Mouse (Mus musculus) layer of hippocampus, postnatal 10 days (tissue): ENCODE data around the gene Zfp775. TPM values are rescaled to one million over a fixed set of nuclear protein-coding genes. Genes with fewer than 3 reads are reported as not detected.
A peak's percentile ranks its signal among the peaks of the same experiment; 100 is the strongest.

Source experiments
- DNase-seq, 2 experiments: peaks; one replicate each; pipeline ENCODE4 v3.0.0; 2021; ENCODE audit warnings: low spot score in 2 of 2
- total RNA-seq, 2 experiments: library from RNA; stranded (reverse); gene quantifications; 2 replicates each; pipeline ENCODE4 v1.2.3; 2021

The Zfp775 gene
- total RNA-seq, 2 experiments from 2014 or later: 5.6 to 6.6 TPM

GRCm38 (mm10) chr6:48627511-48627924 is 25.7 kb downstream of the Zfp775 start:
- no peak for DNase-seq

- DNase-seq: no peak
Measured at GRCm38 (mm10) chr6:48628377-48628776, 26.5 kb downstream of the Zfp775 start.

- DNase-seq: peak; percentile 44 to 63
Measured at GRCm38 (mm10) chr6:48628808-48629660, 27.2 kb downstream of the Zfp775 start.

GRCm38 (mm10) chr6:48629661-48630034 is 27.8 kb downstream of the Zfp775 start:
- no peak for DNase-seq

- no peak for DNase-seq
Measured at GRCm38 (mm10) chr6:48630831-48631230, 29.0 kb downstream of the Zfp775 start.

- no peak for DNase-seq
Measured at GRCm38 (mm10) chr6:48635105-48635504, 33.2 kb downstream of the Zfp775 start.

- no peak for DNase-seq
Measured at GRCm38 (mm10) chr6:48636515-48636914, 34.7 kb downstream of the Zfp775 start.

GRCm38 (mm10) chr6:48637811-48638500 is 36.1 kb downstream of the Zfp775 start:
- no peak for DNase-seq

- DNase-seq: no peak
Measured at GRCm38 (mm10) chr6:48638553-48638952, 36.7 kb downstream of the Zfp775 start.

GRCm38 (mm10) chr6:48641391-48641790 is 39.5 kb downstream of the Zfp775 start:
- DNase-seq: no peak

- DNase-seq: peak in 1 of 2 experiments; percentile 43
Measured at GRCm38 (mm10) chr6:48642764-48643292, 41.0 kb downstream of the Zfp775 start.

- DNase-seq: peak; percentile 73 to 79
Measured at GRCm38 (mm10) chr6:48645660-48646308, 43.9 kb downstream of the Zfp775 start.

GRCm38 (mm10) chr6:48646309-48646690 is 44.4 kb downstream of the Zfp775 start:
- DNase-seq: no peak

GRCm38 (mm10) chr6:48646995-48647394 is 45.1 kb downstream of the Zfp775 start, which contains the start of gene Gimap8:
Gene Gimap8, plus strand, starts transcription at chr6:48647234.
- peak in 1 of 2 experiments; percentile 45 for DNase-seq

- no peak for DNase-seq
Measured at GRCm38 (mm10) chr6:48647611-48648010, 45.7 kb downstream of the Zfp775 start.

GRCm38 (mm10) chr6:48648779-48649178 is 46.9 kb downstream of the Zfp775 start:
- DNase-seq: no peak

- DNase-seq: no peak
Measured at GRCm38 (mm10) chr6:48650041-48650440, 48.2 kb downstream of the Zfp775 start.

- no peak for DNase-seq
Measured at GRCm38 (mm10) chr6:48658721-48659120, 56.9 kb downstream of the Zfp775 start.

GRCm38 (mm10) chr6:48664750-48665149 is 62.9 kb downstream of the Zfp775 start:
- DNase-seq: no peak

- no peak for DNase-seq
Measured at GRCm38 (mm10) chr6:48665471-48665870, 63.6 kb downstream of the Zfp775 start.

- DNase-seq: no peak
Measured at GRCm38 (mm10) chr6:48666159-48666586, 64.3 kb downstream of the Zfp775 start.
